Mouse (Mus musculus): ENCODE data around the gene Ap1m2.

Ap1m2 gene

DNA sequence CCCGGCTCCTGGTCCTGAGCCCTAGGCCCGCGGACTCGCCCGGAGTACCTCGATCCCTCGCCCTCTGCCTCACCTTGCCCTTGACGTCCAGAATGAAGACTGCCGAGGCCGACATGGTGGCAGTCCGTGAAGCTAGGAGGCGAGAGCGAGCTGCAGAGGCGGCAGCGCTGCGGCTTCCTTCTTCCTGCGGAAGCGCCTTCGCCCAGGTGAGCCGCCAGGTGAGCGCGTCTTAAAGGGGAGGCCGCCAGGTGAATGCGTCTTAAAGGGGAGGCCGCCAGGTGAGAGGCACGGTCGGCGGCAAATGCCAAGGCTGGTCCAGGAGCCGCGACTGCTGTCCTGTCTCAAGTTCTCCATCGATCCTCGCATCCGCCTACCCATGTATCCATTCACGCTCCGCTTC, at the start of gene Ap1m2:
Ap1m2 (minus strand) TSS at position 204 of the 400 bp plus-strand sequence.
- in situ Hi-C loops (cut with MboI) = loop anchor here (5.0 kb wide), 1 partner anchor 95 kb away; no protein-coding TSS in a partner anchor

GRCm38 (mm10) chr9:21356981-21357718, 45.0 kb upstream of the Ap1m2 start:
- in situ Hi-C loops (cut with MboI) = no loop called here

GRCm38 (mm10) chr9:21354796-21355195, 42.7 kb upstream of the Ap1m2 start:
- in situ Hi-C loops (cut with MboI) = loop anchor here (5.0 kb wide), 1 partner anchor 37 kb away; no protein-coding TSS in a partner anchor

DNA sequence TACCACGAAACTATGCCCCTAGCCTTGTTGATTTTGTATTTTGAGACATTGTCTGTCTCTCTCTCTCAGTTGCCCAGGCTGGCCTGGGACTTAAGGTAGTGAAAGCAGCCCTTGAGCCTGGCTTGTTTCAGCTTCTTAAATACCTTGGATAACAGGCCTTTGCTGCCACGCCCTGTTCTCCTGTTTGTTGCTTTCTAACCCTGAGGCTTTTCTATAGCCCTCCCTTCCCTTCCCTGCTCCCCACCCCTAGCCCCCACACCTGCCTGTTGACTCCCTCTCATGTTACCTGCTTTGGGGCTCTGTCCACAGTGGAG, 41.2 kb upstream of the Ap1m2 start:
- in situ Hi-C loops (cut with MboI) = loop anchor here (5.0 kb wide), 1 partner anchor 36 kb away; no protein-coding TSS in a partner anchor

GRCm38 (mm10) chr9:21352463-21353372, 40.6 kb upstream of the Ap1m2 start:
- in situ Hi-C loops (cut with MboI) = loop anchor here (5.0 kb wide), 1 partner anchor 35 kb away; no protein-coding TSS in a partner anchor

DNA sequence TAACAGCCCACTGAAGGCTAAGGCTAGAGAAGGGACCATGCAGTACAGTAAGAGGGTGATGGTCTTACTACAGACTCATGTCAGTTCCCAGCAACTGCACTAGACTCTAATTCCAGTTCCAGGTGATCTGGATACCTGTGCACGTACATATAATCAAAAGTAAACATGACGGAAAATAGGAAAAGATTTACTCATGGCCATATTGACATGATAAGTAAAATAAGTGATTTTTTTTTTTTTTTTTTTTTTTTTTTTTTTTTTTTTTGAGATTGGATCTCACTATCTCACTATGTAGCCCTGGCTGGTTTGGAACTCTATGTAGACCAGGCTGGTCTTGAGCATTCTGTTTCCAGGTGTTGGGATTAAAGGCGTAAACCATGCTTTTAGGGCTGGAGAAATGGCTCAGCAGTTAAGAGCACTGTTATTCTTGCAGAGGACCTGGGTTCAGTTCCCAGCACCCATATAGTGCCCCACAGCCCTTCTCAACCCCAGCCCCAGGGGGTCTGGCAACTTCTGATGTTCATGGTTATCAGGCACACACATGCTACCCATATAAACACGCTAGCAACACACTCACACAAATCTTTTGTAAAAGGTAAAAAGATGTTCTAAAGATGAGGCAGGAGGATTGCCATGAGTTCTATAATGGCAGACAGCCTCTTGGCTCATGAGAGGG, 39.7 kb upstream of the Ap1m2 start:
- in situ Hi-C loops (cut with MboI) = loop anchor here (5.0 kb wide), 1 partner anchor 35 kb away; no protein-coding TSS in a partner anchor

DNA sequence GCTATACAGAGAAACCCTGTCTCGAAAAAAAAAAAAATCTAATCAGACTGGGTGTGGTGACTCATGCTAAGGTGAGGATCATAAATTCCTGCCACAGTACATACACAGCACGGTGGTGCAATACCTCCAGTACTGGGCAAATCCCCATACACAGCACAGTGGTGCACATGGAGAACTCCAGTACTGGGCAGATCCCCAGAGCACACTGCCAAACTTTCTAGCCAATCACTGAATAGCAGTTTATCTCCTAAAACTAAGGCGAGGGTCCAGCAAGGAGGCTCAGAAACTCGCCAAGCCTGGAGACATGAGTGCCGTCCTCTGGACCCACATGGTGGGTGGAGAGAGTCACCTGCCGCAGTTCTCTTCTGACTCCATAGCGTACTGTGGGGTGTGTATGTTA, 39.0 kb upstream of the Ap1m2 start:
- in situ Hi-C loops (cut with MboI) = loop anchor here (5.0 kb wide), 1 partner anchor 34 kb away; no protein-coding TSS in a partner anchor

- in situ Hi-C loops (cut with MboI) = no loop called here
Measured at GRCm38 (mm10) chr9:21348152-21348551, 36.0 kb upstream of the Ap1m2 start.

- in situ Hi-C loops (cut with MboI) = no loop called here
Measured at GRCm38 (mm10) chr9:21346627-21347365, 34.7 kb upstream of the Ap1m2 start.

GRCm38 (mm10) chr9:21340411-21340810, 28.3 kb upstream of the Ap1m2 start:
- in situ Hi-C loops (cut with MboI) = no loop called here

DNA sequence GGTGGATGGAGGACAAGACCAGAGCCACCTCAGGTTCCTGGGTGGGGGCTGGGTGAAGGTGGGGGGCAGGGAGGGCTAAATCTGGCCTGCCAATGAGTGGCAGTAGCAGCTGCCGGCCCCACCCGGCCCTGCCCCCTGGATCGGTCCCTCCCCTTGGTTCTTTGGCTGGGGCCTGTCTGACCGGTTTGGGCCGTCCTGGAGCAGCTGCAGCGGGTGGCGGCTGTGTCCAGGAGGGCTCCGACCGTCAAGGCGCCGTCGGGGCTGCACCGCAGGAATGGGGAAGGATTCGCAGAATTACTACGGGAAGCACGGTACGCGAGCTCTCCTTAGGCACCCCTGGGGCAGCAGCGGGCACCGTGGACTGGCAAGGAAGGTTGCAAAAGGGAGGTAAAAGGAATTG, 25.5 kb upstream of the Ap1m2 start:
- in situ Hi-C loops (cut with MboI) = no loop called here

GRCm38 (mm10) chr9:21336491-21336890, 24.4 kb upstream of the Ap1m2 start:
- in situ Hi-C loops (cut with MboI) = no loop called here

GRCm38 (mm10) chr9:21335391-21335790, 23.3 kb upstream of the Ap1m2 start:
- in situ Hi-C loops (cut with MboI) = no loop called here

GRCm38 (mm10) chr9:21334747-21335146, 22.6 kb upstream of the Ap1m2 start:
- in situ Hi-C loops (cut with MboI) = no loop called here

DNA sequence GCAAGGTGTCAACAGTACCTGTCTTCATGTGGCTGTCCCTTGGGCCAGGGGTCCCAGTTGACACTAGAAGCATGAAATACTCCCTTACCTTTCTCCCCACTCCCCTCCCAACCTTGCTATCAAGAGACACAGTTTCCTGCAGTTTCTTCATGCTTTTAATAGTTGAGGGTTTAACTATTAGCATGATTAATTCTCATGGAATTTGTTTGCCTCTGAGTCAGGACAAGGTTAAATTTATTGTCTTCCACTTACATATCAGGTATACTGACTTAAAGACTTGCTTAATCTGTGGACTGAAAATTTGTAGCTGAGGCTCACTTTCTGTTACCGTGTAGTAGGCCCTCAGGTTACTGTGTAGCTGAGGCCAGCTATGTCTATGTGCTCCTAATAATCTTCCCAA, 21.4 kb upstream of the Ap1m2 start:
- in situ Hi-C loops (cut with MboI) = no loop called here

GRCm38 (mm10) chr9:21332161-21333061, 20.3 kb upstream of the Ap1m2 start:
- in situ Hi-C loops (cut with MboI) = no loop called here

- in situ Hi-C loops (cut with MboI) = no loop called here
Measured at GRCm38 (mm10) chr9:21331365-21332140, 19.4 kb upstream of the Ap1m2 start.

- in situ Hi-C loops (cut with MboI) = no loop called here
Measured at GRCm38 (mm10) chr9:21329699-21330289, 17.7 kb upstream of the Ap1m2 start.

- in situ Hi-C loops (cut with MboI) = no loop called here
Measured at GRCm38 (mm10) chr9:21329041-21329440, 16.9 kb upstream of the Ap1m2 start.

Measured in mature B cell (primary cell).